Mouse (Mus musculus): ENCODE measurements around the gene Axin2.

GRCm38 (mm10) chr11:108929700-108930099 is 9.6 kb downstream of the Axin2 start:
- no peak for TF ChIP-seq POLR2A (IDR thresholded peaks at IDR 0.05; ENCODE audit: borderline replicate concordance, control insufficient read depth, low read depth, low read length)
- no peak for TF ChIP-seq CTCF (IDR thresholded peaks at IDR 0.05; ENCODE audit: control insufficient read depth, insufficient read depth, low read length)

Measured in bone marrow, adult 2 months (tissue).